Mouse (Mus musculus) layer of hippocampus, adult 2 months (tissue): ENCODE measurements around the gene Tspan9. TPM values are rescaled to one million over a fixed set of nuclear protein-coding genes. Genes with fewer than 3 reads are reported as not detected.
A peak's percentile ranks its signal among the peaks of the same experiment; 100 is the strongest.

ENCODE experiments used
- DNase-seq, 2 experiments: peaks; one replicate each; pipeline ENCODE4 v3.0.0; 2022; ENCODE audit warnings: low spot score in 2 of 2
- H3K27ac ChIP-seq: fragments of 200-600 bp; 2 replicates; pipeline ENCODE4 v1.8.1; 2022
- H3K4me3 ChIP-seq: fragments of 200-600 bp; 2 replicates; pipeline ENCODE4 v1.8.1; 2022; ENCODE audit warnings: mild to moderate bottlenecking
- CTCF ChIP-seq: fragments of 200-600 bp; conservative IDR thresholded peaks from 2 replicates; pipeline ENCODE4 v1.8.1; 2022; ENCODE audit warnings: antibody characterized with exemption, mild to moderate bottlenecking, moderate library complexity
- total RNA-seq, 2 experiments: library from RNA; stranded (reverse); gene quantifications; 2 replicates each; pipeline ENCODE4 v1.2.3; 2021

Tspan9 gene
- total RNA-seq, 2 experiments from 2014 or later, result 42.2 to 45.6 TPM

GRCm38 (mm10) chr6:128145765-128146164, 2.4 kb upstream of the Tspan9 start:
- no peak overlapping the region for H3K27ac ChIP-seq
- no peak overlapping the region for H3K4me3 ChIP-seq
- TF ChIP-seq CTCF, result peak; percentile 95
- DNase-seq, result peak; percentile 57 to 61

GRCm38 (mm10) chr6:128142369-128143278, 770 bp downstream of the Tspan9 start:
- peak overlapping the region; percentile 68 for H3K4me3 ChIP-seq
- no peak for TF ChIP-seq CTCF
- DNase-seq, result no peak
- peak overlapping the region; percentile 80 for H3K27ac ChIP-seq

GRCm38 (mm10) chr6:128140724-128141123, 2.7 kb downstream of the Tspan9 start:
- no peak overlapping the region for H3K4me3 ChIP-seq
- TF ChIP-seq CTCF, result no peak
- no peak for DNase-seq
- no peak overlapping the region for H3K27ac ChIP-seq

- TF ChIP-seq CTCF, result no peak
- Histone ChIP-seq H3K27ac (0 out of 2 replicates have a peak overlapping the region, but pooled peaks have one; percentile 15), H3K4me3 (no peak overlapping the region)
- no peak for DNase-seq
Measured at GRCm38 (mm10) chr6:128137855-128138254, 5.5 kb downstream of the Tspan9 start.

GRCm38 (mm10) chr6:128136654-128137053, 6.7 kb downstream of the Tspan9 start:
- Histone ChIP-seq H3K27ac (no peak overlapping the region), H3K4me3 (no peak overlapping the region)
- no peak for DNase-seq
- TF ChIP-seq CTCF, result no peak

- no peak for DNase-seq
- TF ChIP-seq CTCF, result no peak
- no peak overlapping the region for H3K4me3 ChIP-seq
- peak overlapping the region; percentile 18; the same call in 1 of the 2 replicates for H3K27ac ChIP-seq
Measured at GRCm38 (mm10) chr6:128135459-128135858, 7.9 kb downstream of the Tspan9 start.

GRCm38 (mm10) chr6:128135006-128135405, 8.4 kb downstream of the Tspan9 start:
- H3K27ac ChIP-seq, result peak overlapping the region; percentile 82; the same call in 1 of the 2 replicates
- DNase-seq, result no peak
- no peak overlapping the region for H3K4me3 ChIP-seq
- no peak for TF ChIP-seq CTCF

GRCm38 (mm10) chr6:128134196-128134924, 9.0 kb downstream of the Tspan9 start:
- H3K27ac ChIP-seq, result peak overlapping the region; percentile 82
- H3K4me3 ChIP-seq, result no peak overlapping the region
- no peak for DNase-seq
- TF ChIP-seq CTCF, result no peak

GRCm38 (mm10) chr6:128133679-128134191, 9.7 kb downstream of the Tspan9 start:
- DNase-seq, result no peak
- no peak for TF ChIP-seq CTCF
- H3K4me3 ChIP-seq, result no peak overlapping the region
- H3K27ac ChIP-seq, result peak overlapping the region; percentile 82

GRCm38 (mm10) chr6:128132581-128132980, 10.8 kb downstream of the Tspan9 start:
- Histone ChIP-seq H3K4me3 (no peak overlapping the region), H3K27ac (peak overlapping the region; percentile 28; the same call in 1 of the 2 replicates)
- no peak for DNase-seq
- TF ChIP-seq CTCF, result no peak

GRCm38 (mm10) chr6:128131390-128131789, 12.0 kb downstream of the Tspan9 start:
- no peak overlapping the region for H3K27ac ChIP-seq
- no peak for TF ChIP-seq CTCF
- no peak overlapping the region for H3K4me3 ChIP-seq
- no peak for DNase-seq

- H3K27ac ChIP-seq, result peak overlapping the region; percentile 62; the same call in 1 of the 2 replicates
Measured at GRCm38 (mm10) chr6:128130686-128131085, 12.7 kb downstream of the Tspan9 start.

GRCm38 (mm10) chr6:128129382-128129781, 14.0 kb downstream of the Tspan9 start:
- no peak for DNase-seq
- no peak overlapping the region for H3K27ac ChIP-seq
- TF ChIP-seq CTCF, result no peak
- no peak overlapping the region for H3K4me3 ChIP-seq

More at GRCm38 (mm10) chr6:128130686-128131085, 12.7 kb downstream of the Tspan9 start:
- TF ChIP-seq CTCF, result no peak
- no peak overlapping the region for H3K4me3 ChIP-seq
- DNase-seq, result no peak
